Mouse (Mus musculus): ENCODE results near the gene Tead1.
A peak's percentile ranks its signal among the peaks of the same experiment; 100 is the strongest.
"Not testable (repeated sequence)": the region's sequence is repeated elsewhere in the genome, so short reads cannot be mapped to it uniquely, and the experiment has no call there.

Gene Tead1

DNA sequence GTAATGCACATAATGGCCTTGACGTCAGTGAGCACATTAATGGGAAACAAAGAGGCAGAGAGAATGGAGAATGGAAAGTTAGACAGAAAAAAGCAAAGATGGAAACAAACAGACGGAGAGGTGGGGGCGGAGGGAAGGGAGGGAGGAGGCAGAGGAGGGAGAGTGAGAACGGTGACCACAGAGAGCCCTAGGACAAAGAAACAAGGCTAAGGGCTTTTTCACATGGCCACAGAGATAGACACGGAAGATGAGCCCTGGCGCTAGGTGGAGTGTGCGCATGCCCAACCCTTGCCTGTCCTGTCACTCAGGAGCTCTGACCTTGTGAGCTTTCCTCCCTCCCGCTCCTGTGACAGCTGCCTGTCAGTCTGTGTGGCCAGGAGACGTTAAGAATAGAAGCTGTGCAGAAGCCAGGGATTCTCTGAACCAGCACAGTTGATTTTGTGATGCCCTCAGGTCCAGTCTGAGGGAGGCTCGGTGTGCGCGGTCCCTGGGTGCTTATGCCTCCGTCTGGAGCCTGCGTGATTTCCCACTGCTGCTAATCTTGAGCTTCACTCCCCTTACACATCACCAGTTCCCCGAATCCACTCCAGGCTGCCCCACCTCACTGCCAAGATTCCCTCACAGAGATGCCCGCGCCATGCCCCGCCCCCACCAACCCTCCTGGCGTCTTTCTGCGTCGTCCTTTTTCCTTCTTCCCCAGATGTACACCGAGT, 239.3 kb downstream of the Tead1 start:
- peak in 1 of 2 experiments; percentile 18 for DNase-seq (ENCODE audit: low spot score in 2 of 2)

- DNase-seq (ENCODE audit: low spot score in 2 of 2): peak in 1 of 2 experiments; percentile 50
These were observed 240.7 kb downstream of the Tead1 start for GRCm38 (mm10) chr7:112919845-112920244.

DNA sequence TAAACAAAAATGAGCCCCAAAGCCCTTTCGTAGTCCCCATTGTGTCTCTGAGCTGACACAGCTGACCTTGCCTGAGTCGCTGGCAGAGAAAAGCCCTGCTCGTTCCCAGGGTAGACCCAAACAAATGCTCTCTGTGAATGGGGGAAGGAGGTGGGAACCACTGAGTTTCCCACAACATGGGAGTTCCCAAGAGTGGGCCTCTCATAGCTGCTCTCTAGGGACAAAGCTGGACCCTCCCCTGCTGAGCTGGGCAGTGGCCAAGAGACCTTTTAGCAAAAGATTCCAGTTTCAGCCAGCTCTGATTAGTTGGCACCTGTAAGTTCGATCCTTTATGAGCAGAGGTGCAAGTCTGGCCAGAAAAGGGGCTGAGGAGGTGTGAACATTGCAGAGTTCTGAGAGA, 243.7 kb downstream of the Tead1 start:
- no peak for DNase-seq (ENCODE audit: low spot score in 2 of 2)

DNA sequence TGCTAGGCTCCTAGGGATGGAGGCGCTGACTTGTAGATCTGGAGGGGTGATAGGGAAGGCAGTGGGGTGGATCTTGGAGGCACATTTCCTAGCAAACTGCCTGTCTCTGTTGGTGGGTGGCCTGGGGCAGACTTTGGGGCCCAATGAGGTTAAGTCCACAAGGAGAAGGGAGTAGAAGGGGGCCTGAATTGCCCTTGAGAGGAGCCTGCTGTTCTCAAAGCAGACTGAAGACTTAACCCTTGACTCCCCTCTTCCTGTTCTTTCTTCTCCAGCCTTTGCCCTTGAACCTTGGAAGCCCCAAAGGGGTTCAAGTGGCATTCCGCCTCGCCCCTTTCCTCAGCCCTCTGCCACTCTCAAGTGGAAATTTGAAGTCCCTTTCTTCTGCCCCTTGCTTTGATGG, 244.6 kb downstream of the Tead1 start:
- DNase-seq (ENCODE audit: low spot score in 2 of 2): no peak

GRCm38 (mm10) chr7:112930669-112931068, 251.6 kb downstream of the Tead1 start:
- DNase-seq (ENCODE audit: low spot score in 2 of 2): no peak

DNA sequence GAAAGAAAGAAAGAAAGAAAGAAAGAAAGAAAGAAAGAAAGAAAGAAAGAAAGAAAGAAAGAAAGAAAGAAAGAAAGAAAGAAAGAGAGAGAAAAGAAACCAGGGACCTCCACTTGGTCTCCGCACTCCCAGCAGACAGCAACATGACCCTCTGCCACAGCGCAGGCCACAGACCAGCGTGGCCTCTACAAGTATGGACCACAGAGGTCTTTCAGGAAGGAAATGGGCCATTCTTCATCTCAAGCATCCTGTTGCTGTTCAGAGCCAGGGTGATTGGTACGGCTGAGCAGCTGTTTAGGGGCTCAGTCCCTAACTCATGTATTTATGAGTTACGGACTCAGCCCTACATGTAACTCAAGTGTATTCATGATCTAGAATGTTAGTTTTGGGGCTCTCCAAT, 256.8 kb downstream of the Tead1 start:
- not testable (repeated sequence) for DNase-seq (ENCODE audit: low spot score in 2 of 2)

DNA sequence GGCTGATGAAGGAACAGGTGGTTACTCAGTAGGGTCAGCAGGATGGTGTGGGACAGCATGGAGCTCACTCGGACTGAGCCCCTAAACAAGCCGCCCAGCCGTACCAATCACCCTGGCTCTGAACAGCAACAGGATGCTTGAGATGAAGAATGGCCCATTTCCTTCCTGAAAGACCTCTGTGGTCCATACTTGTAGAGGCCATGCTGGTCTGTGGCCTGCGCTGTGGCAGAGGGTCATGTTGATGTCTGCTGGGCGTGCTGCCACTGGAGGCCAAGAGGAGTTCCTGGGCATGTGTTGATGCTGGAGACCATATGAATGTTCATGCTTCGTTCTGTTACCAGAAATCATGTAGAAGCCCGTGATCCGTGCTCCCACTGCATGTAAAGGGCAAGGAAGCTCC, 258.0 kb downstream of the Tead1 start:
- DNase-seq (ENCODE audit: low spot score in 2 of 2): no peak

DNA sequence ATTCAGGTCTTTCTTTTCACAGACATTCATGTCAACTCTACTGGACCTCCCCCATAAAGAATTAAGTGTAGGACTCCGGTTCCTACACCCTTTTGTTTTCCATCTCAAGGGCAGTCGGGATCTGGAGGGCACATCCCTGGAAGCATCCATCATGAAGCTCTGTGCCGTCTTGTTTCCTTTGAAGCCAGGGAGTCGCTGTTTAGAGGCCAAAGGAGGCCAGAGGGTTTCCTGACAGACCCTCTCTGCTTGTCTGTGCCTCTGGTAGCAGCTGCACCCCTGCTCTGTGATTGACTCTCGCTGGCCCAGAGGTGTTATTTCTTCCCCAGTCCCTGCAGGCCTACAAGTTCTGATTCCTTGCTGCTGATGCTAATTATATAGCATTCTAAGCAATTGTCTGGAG, 259.8 kb downstream of the Tead1 start:
- DNase-seq (ENCODE audit: low spot score in 2 of 2): no peak

DNA sequence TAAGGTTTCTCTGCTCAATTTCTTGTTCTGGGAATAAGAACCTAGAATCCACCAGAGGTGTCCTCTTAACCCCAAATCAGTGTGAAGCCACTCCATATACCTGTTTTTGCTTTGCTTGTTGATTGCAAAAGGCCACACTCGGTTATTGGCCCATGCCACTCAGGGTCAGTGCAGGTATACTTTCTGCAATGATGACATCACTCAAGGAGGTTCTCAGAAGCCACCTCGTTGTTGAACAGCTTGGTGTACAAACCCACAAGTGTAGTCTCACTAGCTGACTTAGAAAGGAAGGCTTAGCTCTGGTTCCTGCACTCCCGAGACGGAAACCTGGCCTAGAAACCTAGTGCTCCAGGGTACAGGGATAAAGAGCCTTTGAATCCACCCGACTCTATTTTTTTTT, 263.4 kb downstream of the Tead1 start:
- DNase-seq (ENCODE audit: low spot score in 2 of 2): no peak

GRCm38 (mm10) chr7:112943056-112943455, 263.9 kb downstream of the Tead1 start:
- DNase-seq (ENCODE audit: low spot score in 2 of 2): no peak

GRCm38 (mm10) chr7:112946706-112947105, 267.6 kb downstream of the Tead1 start:
- no peak for DNase-seq (ENCODE audit: low spot score in 2 of 2)

DNA sequence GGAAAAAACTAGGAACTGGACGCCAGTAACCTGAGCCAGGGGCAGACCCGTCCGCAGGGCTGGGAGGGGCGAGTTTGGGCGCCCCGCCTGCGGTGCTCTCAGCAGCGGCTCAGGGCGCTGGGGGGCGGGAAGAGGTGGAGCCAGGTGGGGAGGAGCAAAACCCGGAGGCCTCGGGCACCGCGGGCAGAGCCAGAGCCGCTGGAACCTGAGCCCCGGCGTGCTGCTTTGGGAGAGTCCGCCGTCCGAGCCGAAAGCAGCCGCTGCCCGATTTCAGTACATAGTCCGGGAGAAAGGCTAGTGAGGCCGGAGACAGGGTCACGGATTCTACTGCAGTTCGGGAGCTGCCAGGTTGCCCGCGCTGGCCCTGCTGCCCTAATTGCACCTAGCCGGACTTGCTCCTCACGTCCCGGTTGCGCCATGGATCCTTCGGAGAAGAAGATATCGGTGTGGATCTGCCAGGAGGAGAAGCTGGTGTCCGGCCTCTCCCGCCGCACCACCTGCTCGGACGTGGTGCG, 274.7 kb downstream of the Tead1 start, which contains the start of gene Rassf10:
Gene Rassf10 (plus strand): TSS at position 186 of the 515 bp plus-strand sequence.
- DNase-seq (ENCODE audit: low spot score in 2 of 2): no peak

DNA sequence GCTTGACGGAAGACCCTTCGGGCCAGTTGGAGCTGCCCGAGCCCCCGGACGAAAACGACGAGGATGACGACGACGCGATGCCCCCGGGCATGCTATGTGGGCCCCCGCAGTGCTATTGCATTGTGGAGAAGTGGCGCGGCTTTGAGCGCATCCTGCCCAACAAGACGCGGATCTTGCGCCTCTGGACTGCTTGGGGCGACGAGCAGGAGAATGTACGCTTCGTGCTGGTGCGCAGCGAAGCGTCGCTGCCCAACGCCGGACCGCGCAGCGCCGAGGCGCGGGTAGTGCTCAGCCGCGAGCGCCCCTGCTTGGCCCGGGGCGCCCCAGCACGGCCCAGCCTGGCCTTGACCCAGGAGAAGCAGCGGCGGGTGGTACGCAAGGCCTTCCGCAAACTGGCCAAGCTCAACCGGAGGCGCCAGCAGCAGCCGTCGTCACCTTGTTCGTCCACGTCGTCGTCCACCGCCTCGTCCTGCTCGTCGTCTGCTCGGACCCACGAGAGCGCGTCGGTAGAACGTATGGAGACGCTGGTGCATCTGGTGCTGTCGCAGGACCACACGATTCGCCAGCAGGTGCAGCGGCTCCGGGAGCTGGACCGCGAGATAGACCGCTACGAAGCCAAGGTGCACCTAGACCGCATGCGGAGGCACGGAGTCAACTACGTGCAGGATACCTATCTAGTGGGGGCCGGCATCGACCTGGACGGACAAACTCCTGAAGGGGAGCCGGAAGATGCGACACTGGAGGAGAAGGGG, 275.4 kb downstream of the Tead1 start:
- DNase-seq (ENCODE audit: low spot score in 2 of 2): no peak

- no peak for DNase-seq (ENCODE audit: low spot score in 2 of 2)
These were observed 276.1 kb downstream of the Tead1 start for GRCm38 (mm10) chr7:112955103-112955827.

- DNase-seq (ENCODE audit: low spot score in 2 of 2): no peak
These were observed 276.8 kb downstream of the Tead1 start for GRCm38 (mm10) chr7:112955955-112956354.

Measured in left cerebral cortex, adult 9 months (tissue).